Mouse (Mus musculus) neural tube, embryonic 15.5 days (tissue): ENCODE measurements around the gene Dglucy. TPM values are rescaled to one million over a fixed set of nuclear protein-coding genes. Genes with fewer than 3 reads are reported as not detected.

ENCODE experiments used
- ATAC-seq: fragments of 200-750 bp; cut with Nextera tagmentation; 2 replicates; pipeline ENCODE4 v1.8.0; 2017; ENCODE audit warnings: mild to moderate bottlenecking, moderate TSS enrichment, moderate library complexity; ENCODE audit not compliant: low FRiP score
- H3K27ac ChIP-seq: fragments of 300-500 bp; sonication (generic); replicated peaks from 2 replicates; pipeline ENCODE4 v1.5.1; 2015; ENCODE audit warnings: mild to moderate bottlenecking, inconsistent platforms
- H3K27me3 ChIP-seq: fragments of 300-500 bp; sonication (generic); replicated peaks from 2 replicates; pipeline ENCODE4 v1.6.1; 2015; ENCODE audit warnings: inconsistent platforms
- H3K36me3 ChIP-seq: fragments of 300-500 bp; sonication (generic); 2 replicates; pipeline ENCODE4 v1.6.1; 2015; ENCODE audit warnings: inconsistent platforms
- H3K4me1 ChIP-seq: fragments of 300-500 bp; sonication (generic); 2 replicates; pipeline ENCODE4 v1.6.1; 2015; ENCODE audit warnings: inconsistent platforms
- H3K4me2 ChIP-seq: fragments of 300-500 bp; sonication (generic); 2 replicates; pipeline ENCODE4 v1.6.1; 2015; ENCODE audit warnings: inconsistent platforms, mild to moderate bottlenecking, moderate library complexity
- H3K4me3 ChIP-seq: fragments of 300-500 bp; sonication (generic); replicated peaks from 2 replicates; pipeline ENCODE4 v1.5.1; 2015; ENCODE audit warnings: mild to moderate bottlenecking, inconsistent platforms
- H3K9ac ChIP-seq: fragments of 300-500 bp; sonication (generic); replicated peaks from 2 replicates; pipeline ENCODE4 v1.6.1; 2015; ENCODE audit warnings: mild to moderate bottlenecking, inconsistent platforms
- H3K9me3 ChIP-seq: fragments of 300-500 bp; sonication (generic); replicated peaks from 2 replicates; pipeline ENCODE4 v1.6.1; 2016; ENCODE audit warnings: inconsistent platforms
- WGBS: fragments of 180-500 bp; shearing (Covaris S2); methylation state at CpG from one replicate; pipeline ENCODE4 v1.1.7; 2015; ENCODE audit warnings: mixed read lengths; 5-methylcytosine and 5-hydroxymethylcytosine counted together
- polyA plus RNA-seq: library from polyadenylated mRNA; unstranded; fragments of >200 nt; fragmentation: Nextera tagmentation; extraction: Ambion mirVana; gene quantifications from 2 replicates; pipeline ENCODE4 v1.2.1, GENCODE M21; 2015

Dglucy gene
- 3.0 and 3.4 TPM in 2 replicates for polyA plus RNA-seq

DNA sequence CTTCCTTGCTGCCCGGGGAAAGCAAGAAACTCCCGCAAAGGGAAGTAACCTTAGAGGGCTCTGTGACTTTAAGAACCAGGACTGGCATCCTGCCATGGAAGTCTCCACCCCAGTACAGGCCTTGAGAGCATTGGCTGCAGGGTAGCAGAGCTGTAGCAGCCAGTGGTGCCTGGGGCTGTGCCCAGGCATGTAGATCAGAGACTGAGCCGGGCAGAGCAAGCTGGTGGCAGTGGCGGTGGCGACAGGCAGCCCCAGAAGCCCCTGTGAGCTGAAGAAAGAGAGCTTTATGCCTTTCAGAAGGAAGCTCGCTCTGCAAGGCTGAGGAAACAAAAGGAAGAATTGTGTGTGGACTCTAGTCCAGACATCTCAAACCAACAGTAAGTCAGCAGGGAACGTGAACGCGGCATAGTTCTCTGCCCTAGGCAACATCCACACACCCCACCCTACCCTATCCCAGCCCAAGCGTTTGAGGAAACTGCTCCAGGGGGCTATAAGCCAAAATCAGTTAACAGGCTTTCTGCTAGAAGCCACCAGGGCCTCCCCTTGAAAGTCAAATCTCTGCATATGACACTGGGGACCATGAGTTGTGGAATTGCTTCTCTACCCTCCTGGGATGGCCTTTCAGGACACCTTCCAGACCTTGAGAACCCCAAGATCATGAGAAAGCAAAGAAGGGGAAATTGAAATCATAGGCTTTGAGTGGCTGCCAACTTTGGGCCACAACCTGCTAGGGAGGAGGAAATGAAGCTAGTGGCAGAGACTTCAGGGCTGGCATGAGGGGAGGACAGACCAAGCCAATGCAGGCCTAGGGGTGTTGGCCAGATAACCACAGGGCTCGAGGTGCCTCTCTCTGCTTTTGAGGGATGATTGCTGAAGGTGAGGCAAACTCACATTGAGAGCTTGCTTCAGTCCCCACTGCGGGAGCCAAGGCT, at the start of gene Dglucy:
Dglucy (plus strand) TSS at position 124 of the 932 bp plus-strand sequence.
- Histone ChIP-seq H3K36me3 (no peaks in the 10 kb centered on the region), H3K27me3 (no peaks in the 10 kb centered on the region), H3K9me3 (no peaks in the 10 kb centered on the region), H3K4me2 (peak within 1 kb of the TSS; percentile 49), H3K4me3 (peak within 1 kb of the TSS; percentile 31), H3K9ac (peak within 1 kb of the TSS; percentile 41), H3K27ac (peak within 1 kb of the TSS; percentile 79), H3K4me1 (peaks cover 19% of the 10 kb centered on the region)
- ATAC-seq = peak; percentile 94
- 37% methylated on average over 12 of the region's 12 CpGs for WGBS

DNA sequence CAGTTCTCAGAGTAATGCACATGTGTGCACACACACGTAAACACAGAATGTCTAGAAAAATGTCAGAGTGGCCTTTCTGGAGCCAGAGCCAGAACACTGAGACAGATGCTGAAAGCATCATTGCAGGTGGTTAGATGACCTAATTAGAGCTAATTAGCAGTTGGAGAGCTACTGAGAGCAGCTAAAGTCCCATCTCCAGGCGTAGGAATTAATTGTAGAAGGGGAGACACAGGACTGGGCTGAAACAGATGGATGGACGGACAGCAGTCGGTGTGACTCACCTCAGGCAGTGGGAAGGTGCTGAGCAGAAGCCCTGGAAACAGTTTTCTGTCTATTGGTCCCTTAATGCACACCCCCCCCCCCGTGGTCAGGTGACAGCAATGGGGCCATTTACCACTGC, 43.7 kb upstream of the Dglucy start:
- H3K27ac ChIP-seq = no peak overlapping the region
- no peaks in the 10 kb centered on the region for H3K27me3 ChIP-seq
- H3K9me3 ChIP-seq = no peaks in the 10 kb centered on the region
- H3K4me3 ChIP-seq = no peak overlapping the region
- H3K4me1 ChIP-seq = no peaks in the 10 kb centered on the region
- 56% methylated on average over 5 of the region's 5 CpGs for WGBS
- ATAC-seq = no peak
- no peak overlapping the region for H3K4me2 ChIP-seq
- no peak overlapping the region for H3K9ac ChIP-seq
- H3K36me3 ChIP-seq = no peaks in the 10 kb centered on the region

DNA sequence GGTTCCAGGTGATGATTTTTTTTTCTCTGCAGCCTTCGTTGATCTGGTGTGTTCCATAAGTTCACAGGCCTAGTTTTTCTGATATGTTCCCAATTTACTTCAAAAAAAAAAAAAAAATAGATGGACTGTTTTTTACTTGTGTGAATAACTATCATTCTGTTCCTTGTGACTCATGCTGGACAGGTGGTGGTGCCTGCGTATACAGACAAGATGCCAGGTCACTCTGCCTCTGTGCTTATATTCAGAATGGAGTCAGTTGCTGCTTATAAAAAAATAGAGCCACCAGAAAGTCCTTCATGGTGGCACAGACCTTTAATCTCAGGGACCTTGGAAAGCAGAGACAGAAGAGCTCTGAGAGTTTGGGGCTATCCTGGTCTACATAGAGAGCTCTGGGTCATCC, 43.3 kb upstream of the Dglucy start:
- Histone ChIP-seq H3K4me1 (no peaks in the 10 kb centered on the region), H3K4me2 (no peak overlapping the region), H3K36me3 (no peaks in the 10 kb centered on the region), H3K9me3 (no peaks in the 10 kb centered on the region), H3K9ac (no peak overlapping the region), H3K27ac (no peak overlapping the region), H3K27me3 (no peaks in the 10 kb centered on the region), H3K4me3 (no peak overlapping the region)
- ATAC-seq = no peak
- 92% methylated on average over 2 of the region's 2 CpGs for WGBS

DNA sequence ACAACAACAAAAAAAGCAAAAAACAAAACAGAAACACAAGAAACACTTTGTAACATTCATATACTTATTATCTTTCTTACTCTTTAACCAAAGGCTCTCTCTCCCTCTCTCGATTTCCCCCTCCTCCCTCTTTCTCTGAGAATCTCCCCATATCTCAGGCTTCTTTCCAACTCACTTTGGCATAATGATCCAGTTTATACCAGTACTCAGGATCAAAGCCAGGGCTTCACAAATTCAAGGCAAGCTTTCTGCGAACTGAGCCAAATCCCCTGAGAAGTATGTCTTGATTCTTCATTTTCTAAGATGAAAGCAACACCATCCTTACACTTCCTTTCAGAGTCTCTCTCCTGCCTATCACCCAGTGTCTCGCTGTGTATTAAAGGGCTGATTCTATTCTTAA, 40.4 kb upstream of the Dglucy start:
- WGBS = 74% methylated on average over 3 of the region's 3 CpGs
- no peaks in the 10 kb centered on the region for H3K4me1 ChIP-seq
- H3K27ac ChIP-seq = no peak overlapping the region
- no peak overlapping the region for H3K4me3 ChIP-seq
- no peaks in the 10 kb centered on the region for H3K36me3 ChIP-seq
- no peaks in the 10 kb centered on the region for H3K27me3 ChIP-seq
- H3K9ac ChIP-seq = no peak overlapping the region
- H3K9me3 ChIP-seq = no peaks in the 10 kb centered on the region
- no peak for ATAC-seq
- no peak overlapping the region for H3K4me2 ChIP-seq

DNA sequence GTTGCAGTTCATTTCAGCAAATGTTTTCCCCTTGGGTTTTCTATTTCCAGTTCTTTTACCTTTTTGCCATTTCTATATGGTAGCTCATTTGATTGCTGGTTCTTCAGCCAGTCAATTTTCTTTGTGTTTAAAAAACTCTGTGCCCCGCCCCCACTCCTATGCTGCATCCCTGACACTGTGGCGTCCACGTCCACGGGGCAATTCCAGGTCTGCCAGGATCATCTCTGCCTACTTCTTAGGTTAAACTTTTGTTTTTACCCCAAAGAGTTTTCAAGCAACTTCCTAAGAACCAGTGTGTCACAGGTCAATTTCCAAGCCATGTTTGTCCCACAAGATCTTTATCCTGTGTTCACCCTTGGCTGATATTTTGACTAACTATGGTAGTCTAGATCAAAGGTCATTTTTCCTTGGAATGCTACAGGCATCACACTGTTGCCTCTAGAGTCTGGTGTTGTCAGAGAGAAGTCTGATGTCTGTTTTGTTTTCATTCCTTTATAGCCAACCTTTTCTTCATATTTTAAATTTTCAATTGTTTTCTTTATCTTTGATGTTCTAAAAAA, 39.8 kb upstream of the Dglucy start:
- ATAC-seq = no peak
- H3K4me1 ChIP-seq = no peaks in the 10 kb centered on the region
- H3K27me3 ChIP-seq = no peaks in the 10 kb centered on the region
- no peak overlapping the region for H3K4me3 ChIP-seq
- no peak overlapping the region for H3K27ac ChIP-seq
- H3K9ac ChIP-seq = no peak overlapping the region
- 75% methylated on average over 4 of the region's 4 CpGs for whole genome bisulfite sequencing
- H3K36me3 ChIP-seq = no peaks in the 10 kb centered on the region
- H3K9me3 ChIP-seq = no peaks in the 10 kb centered on the region
- H3K4me2 ChIP-seq = no peak overlapping the region

DNA sequence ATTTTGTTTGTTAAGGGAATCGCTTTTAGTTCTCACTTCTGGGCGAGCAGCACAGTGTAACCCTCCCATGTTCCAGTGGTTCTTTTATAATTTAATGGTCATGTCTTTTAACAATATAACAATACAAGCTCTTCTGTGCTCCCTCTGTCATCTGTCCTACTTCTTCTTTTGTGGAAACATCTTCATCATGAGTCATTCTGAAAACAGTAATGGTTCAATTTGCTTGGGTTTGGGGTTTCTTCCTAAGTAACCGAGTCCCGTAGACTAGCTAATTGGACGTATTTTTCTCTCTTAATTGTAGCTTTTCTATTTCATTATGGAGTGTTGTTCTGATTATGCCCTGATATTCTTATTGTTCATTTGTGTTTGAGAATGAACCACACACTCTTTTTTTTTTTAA, 38.5 kb upstream of the Dglucy start:
- Histone ChIP-seq H3K27me3 (no peaks in the 10 kb centered on the region), H3K4me2 (no peak overlapping the region), H3K27ac (no peak overlapping the region), H3K9me3 (no peaks in the 10 kb centered on the region), H3K9ac (no peak overlapping the region), H3K4me1 (no peaks in the 10 kb centered on the region), H3K36me3 (no peaks in the 10 kb centered on the region), H3K4me3 (no peak overlapping the region)
- no peak for ATAC-seq
- WGBS = 91% methylated on average over 5 of the region's 5 CpGs

DNA sequence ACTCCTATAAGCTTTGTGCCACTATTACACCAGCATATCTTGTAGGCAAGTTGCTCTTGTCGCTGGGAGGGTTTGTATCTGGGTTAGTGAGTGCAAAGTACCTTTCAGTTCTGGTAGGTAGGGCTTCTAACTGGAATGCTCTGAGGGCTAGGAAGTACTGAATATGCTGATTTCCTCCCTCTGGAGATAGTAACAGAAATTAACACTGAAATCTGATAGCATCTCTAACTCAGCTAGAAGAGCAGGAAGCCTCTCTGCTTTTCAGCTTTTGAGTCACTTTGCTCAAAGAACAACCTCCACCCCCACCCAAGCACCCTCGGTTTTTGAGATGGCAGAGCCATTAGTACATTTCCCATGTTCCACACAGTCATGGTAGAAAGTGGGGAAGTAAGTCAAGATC, 36.4 kb upstream of the Dglucy start:
- H3K4me1 ChIP-seq = no peaks in the 10 kb centered on the region
- H3K36me3 ChIP-seq = no peaks in the 10 kb centered on the region
- no peak for ATAC-seq
- no peak overlapping the region for H3K9ac ChIP-seq
- H3K4me2 ChIP-seq = no peak overlapping the region
- no peaks in the 10 kb centered on the region for H3K9me3 ChIP-seq
- no peak overlapping the region for H3K27ac ChIP-seq
- WGBS = 74% methylated on average over 2 of the region's 2 CpGs
- H3K27me3 ChIP-seq = no peaks in the 10 kb centered on the region
- no peak overlapping the region for H3K4me3 ChIP-seq

DNA sequence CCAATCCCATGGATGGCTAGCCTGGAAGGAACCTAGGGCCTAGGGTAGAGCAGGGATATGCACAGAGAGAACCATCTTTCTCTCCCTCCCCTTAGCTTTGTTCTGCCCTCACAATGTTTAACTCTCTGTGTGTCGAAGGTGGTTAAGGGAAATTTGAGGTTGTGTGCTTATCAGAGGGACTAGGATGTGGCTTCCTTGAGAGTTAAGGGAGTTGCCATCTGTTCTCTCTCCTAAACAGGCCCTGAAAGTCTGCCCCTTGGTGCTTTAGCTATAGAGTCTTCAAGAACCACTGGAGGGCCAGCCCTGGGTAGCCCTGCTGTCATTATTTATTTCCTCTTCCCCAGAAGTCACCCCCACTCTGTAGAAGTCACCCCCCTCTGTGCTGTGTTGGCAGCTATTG, 25.9 kb upstream of the Dglucy start:
- Histone ChIP-seq H3K4me1 (no peaks in the 10 kb centered on the region), H3K9me3 (no peaks in the 10 kb centered on the region), H3K36me3 (no peaks in the 10 kb centered on the region), H3K4me2 (no peak overlapping the region), H3K9ac (no peak overlapping the region), H3K27me3 (no peaks in the 10 kb centered on the region), H3K27ac (no peak overlapping the region), H3K4me3 (no peak overlapping the region)
- WGBS = 70% methylated on average over 1 of the region's 1 CpGs
- ATAC-seq = no peak

DNA sequence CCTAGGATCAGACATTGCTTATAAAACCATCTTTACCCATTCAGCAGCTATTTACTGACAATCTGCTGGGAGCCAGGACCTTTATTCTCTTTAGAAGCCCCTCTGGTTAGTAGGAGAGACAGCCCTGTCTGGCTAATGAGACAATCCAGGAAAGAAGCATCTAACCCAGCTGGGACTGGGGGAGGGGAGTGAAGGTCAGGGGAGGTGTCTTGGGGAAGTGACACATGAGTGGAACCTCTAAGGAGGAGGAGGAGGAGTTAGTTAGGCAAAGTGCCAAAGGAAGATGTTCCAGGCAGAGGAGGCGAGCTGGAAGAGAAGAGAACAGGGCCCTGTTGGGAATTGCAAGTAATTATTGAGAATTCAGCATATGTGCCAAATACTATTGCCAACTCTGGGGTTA, 25.1 kb upstream of the Dglucy start:
- H3K4me2 ChIP-seq = no peak overlapping the region
- no peak overlapping the region for H3K9ac ChIP-seq
- H3K9me3 ChIP-seq = no peaks in the 10 kb centered on the region
- H3K27ac ChIP-seq = no peak overlapping the region
- H3K4me1 ChIP-seq = no peaks in the 10 kb centered on the region
- no peak overlapping the region for H3K4me3 ChIP-seq
- 46% methylated on average over 1 of the region's 1 CpGs for WGBS
- H3K36me3 ChIP-seq = no peaks in the 10 kb centered on the region
- H3K27me3 ChIP-seq = no peaks in the 10 kb centered on the region
- no peak for ATAC-seq

DNA sequence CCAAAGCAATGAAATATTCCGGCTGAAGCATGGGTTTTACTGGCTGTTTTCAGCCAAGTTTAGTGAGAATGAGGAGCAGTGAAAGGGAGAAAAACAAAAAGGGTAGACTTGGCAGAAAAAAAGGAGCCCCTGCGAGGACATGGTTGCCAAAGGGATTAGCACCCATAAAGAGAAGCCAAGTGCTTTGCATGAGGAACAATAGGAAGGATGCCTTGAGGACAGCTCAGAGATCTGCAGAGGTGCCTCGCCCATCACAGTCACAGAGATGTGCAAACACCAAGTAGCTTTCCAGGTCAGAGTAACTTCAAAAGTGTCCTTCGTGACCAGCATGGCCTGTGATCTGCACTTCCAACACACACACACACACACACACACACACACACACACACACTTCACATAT, 21.4 kb upstream of the Dglucy start:
- Histone ChIP-seq H3K27ac (no peak overlapping the region), H3K9me3 (no peaks in the 10 kb centered on the region), H3K4me2 (no peak overlapping the region), H3K27me3 (no peaks in the 10 kb centered on the region), H3K9ac (no peak overlapping the region), H3K36me3 (no peaks in the 10 kb centered on the region), H3K4me1 (no peaks in the 10 kb centered on the region), H3K4me3 (no peak overlapping the region)
- no peak for ATAC-seq
- WGBS = 41% methylated on average over 4 of the region's 4 CpGs

DNA sequence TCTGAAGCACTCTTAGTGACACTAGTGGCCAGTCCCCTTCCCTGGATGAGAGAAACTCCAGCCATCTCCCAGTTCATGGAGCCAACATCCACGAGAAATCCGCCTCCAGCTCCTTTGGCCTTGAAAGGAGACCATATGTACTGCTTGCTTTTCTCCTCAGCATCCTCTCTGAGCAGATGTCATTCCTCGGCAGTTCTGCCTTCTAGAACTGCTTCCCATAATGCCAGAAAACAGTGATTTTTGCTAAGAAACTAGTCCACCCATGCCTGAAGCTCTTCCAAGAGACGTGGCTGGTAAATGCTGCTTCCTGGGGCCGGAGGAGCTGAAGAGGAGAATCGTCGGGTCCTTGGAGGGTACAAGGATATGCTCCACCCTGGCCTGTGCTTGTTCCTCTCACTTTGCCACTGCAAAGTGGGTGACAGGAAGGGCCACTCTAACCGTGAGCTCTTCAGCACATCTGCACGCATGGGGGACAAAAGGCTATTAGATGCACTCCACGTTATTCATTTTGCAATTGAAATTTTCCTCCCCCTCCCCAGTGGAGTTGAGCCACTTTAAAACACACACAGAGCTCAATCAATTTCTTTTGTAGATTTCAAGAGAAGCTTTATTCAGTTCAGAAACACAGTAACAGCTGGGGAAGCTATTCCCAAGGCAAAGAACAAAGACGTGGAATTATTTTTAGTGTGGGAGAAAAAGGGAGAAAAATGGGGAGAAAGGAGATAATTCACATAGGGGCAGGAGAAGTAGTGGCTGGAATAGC, 16.0 kb upstream of the Dglucy start:
- 60% methylated on average over 11 of the region's 11 CpGs for WGBS
- Histone ChIP-seq H3K4me1 (0 out of 2 replicates have a peak, but pooled peaks cover 3% of the 10 kb centered on the region), H3K36me3 (no peaks in the 10 kb centered on the region), H3K4me3 (no peak overlapping the region), H3K27ac (no peak overlapping the region), H3K4me2 (no peak overlapping the region), H3K9me3 (no peaks in the 10 kb centered on the region), H3K9ac (no peak overlapping the region), H3K27me3 (no peaks in the 10 kb centered on the region)
- no peak for ATAC-seq
